Mouse (Mus musculus) embryonic fibroblast, embryonic 13.5 days (primary cell): ENCODE measurements around the gene Asb2. TPM values are rescaled to one million over a fixed set of nuclear protein-coding genes. Genes with fewer than 3 reads are reported as not detected.

Experiments used
- H3K27ac ChIP-seq: 2 replicates; pipeline ENCODE4 v1.5.1; 2012; ENCODE audit warnings: low read length, control low read depth, inconsistent platforms; ENCODE audit not compliant: insufficient read depth
- H3K4me1 ChIP-seq: 2 replicates; pipeline ENCODE4 v1.6.1; 2011; ENCODE audit warnings: low read length; ENCODE audit not compliant: control insufficient read depth, insufficient read depth
- H3K4me3 ChIP-seq: 2 replicates; pipeline ENCODE4 v1.5.1; 2011; ENCODE audit warnings: mild to moderate bottlenecking, control low read depth, low read length; ENCODE audit not compliant: insufficient read depth
- CTCF ChIP-seq: IDR thresholded peaks from 2 replicates; pipeline ENCODE4 v1.5.1; 2011; ENCODE audit warnings: mild to moderate bottlenecking, control low read depth, low read length, moderate library complexity, borderline replicate concordance; ENCODE audit not compliant: insufficient read depth
- POLR2A ChIP-seq: IDR thresholded peaks from 2 replicates; pipeline ENCODE4 v1.6.1; 2011; ENCODE audit warnings: low read depth, mild to moderate bottlenecking, control low read depth, low read length, moderate library complexity
- polyA plus RNA-seq: library from polyadenylated mRNA; stranded (reverse); fragments of >200 nt; gene quantifications from 2 replicates; pipeline ENCODE4 v1.2.4, GENCODE M21; 2011; ENCODE audit warnings: low read depth; ENCODE audit not compliant: missing spikeins, insufficient read length

Asb2 gene
- polyA plus RNA-seq, 1 experiment, result not detected

GRCm38 (mm10) chr12:103306720-103307119 is 49.1 kb downstream of the Asb2 start:
- no peak overlapping the region for H3K27ac ChIP-seq
- TF ChIP-seq CTCF, result no peak
- TF ChIP-seq POLR2A, result no peak
- no peak overlapping the region for H3K4me3 ChIP-seq
- no peaks in the 10 kb centered on the region for H3K4me1 ChIP-seq

GRCm38 (mm10) chr12:103306224-103306623 is 49.6 kb downstream of the Asb2 start:
- Histone ChIP-seq H3K27ac (no peak overlapping the region), H3K4me1 (no peaks in the 10 kb centered on the region), H3K4me3 (no peak overlapping the region)
- TF ChIP-seq CTCF (no peak), POLR2A (no peak)

GRCm38 (mm10) chr12:103302960-103303359 is 52.8 kb downstream of the Asb2 start:
- Histone ChIP-seq H3K27ac (no peak overlapping the region), H3K4me1 (no peaks in the 10 kb centered on the region), H3K4me3 (no peak overlapping the region)
- TF ChIP-seq POLR2A, result no peak
- TF ChIP-seq CTCF, result no peak

- Histone ChIP-seq H3K4me3 (no peak overlapping the region), H3K27ac (no peak overlapping the region), H3K4me1 (no peaks in the 10 kb centered on the region)
- peak; percentile 27; the same call in 1 of the 2 replicates for TF ChIP-seq CTCF
- no peak for TF ChIP-seq POLR2A
These were observed 54.2 kb downstream of the Asb2 start for GRCm38 (mm10) chr12:103301645-103302044.

GRCm38 (mm10) chr12:103300493-103300892 is 55.3 kb downstream of the Asb2 start:
- Histone ChIP-seq H3K4me1 (no peaks in the 10 kb centered on the region), H3K27ac (no peak overlapping the region)
- TF ChIP-seq POLR2A (no peak), CTCF (no peak)

GRCm38 (mm10) chr12:103296292-103296691 is 59.5 kb downstream of the Asb2 start:
- H3K4me3 ChIP-seq, result no peak overlapping the region
- H3K4me1 ChIP-seq, result no peaks in the 10 kb centered on the region
- H3K27ac ChIP-seq, result no peak overlapping the region
- TF ChIP-seq POLR2A (no peak), CTCF (no peak)

More at GRCm38 (mm10) chr12:103300493-103300892, 55.3 kb downstream of the Asb2 start:
- H3K4me3 ChIP-seq, result no peak overlapping the region

GRCm38 (mm10) chr12:103292366-103292765 is 63.4 kb downstream of the Asb2 start:
- Histone ChIP-seq H3K4me3 (no peak overlapping the region), H3K4me1 (no peaks in the 10 kb centered on the region), H3K27ac (no peak overlapping the region)
- TF ChIP-seq POLR2A, result no peak
- no peak for TF ChIP-seq CTCF

- TF ChIP-seq POLR2A, result no peak
- TF ChIP-seq CTCF, result no peak
- Histone ChIP-seq H3K4me3 (no peak overlapping the region), H3K4me1 (no peaks in the 10 kb centered on the region), H3K27ac (no peak overlapping the region)
These were observed 68.5 kb downstream of the Asb2 start for GRCm38 (mm10) chr12:103287276-103287675.

GRCm38 (mm10) chr12:103283411-103283810 is 72.4 kb downstream of the Asb2 start:
- TF ChIP-seq CTCF (no peak), POLR2A (no peak)

GRCm38 (mm10) chr12:103282936-103283335 is 72.9 kb downstream of the Asb2 start:
- Histone ChIP-seq H3K4me1 (peaks cover 3% of the 10 kb centered on the region; the same call in 1 of the 2 replicates), H3K4me3 (no peak overlapping the region), H3K27ac (no peak overlapping the region)
- TF ChIP-seq POLR2A (no peak), CTCF (no peak)

More at GRCm38 (mm10) chr12:103283411-103283810, 72.4 kb downstream of the Asb2 start:
- Histone ChIP-seq H3K4me1 (peaks cover 3% of the 10 kb centered on the region; the same call in 1 of the 2 replicates), H3K4me3 (no peak overlapping the region), H3K27ac (no peak overlapping the region)

- Histone ChIP-seq H3K27ac (no peak overlapping the region), H3K4me3 (no peak overlapping the region), H3K4me1 (peaks cover 3% of the 10 kb centered on the region; the same call in 1 of the 2 replicates)
- no peak for TF ChIP-seq POLR2A
- no peak for TF ChIP-seq CTCF
These were observed 73.9 kb downstream of the Asb2 start for GRCm38 (mm10) chr12:103281912-103282311.
